Mouse (Mus musculus) midbrain, embryonic 13.5 days (tissue): ENCODE results near the gene A230050P20Rik. TPM values are rescaled to one million over a fixed set of nuclear protein-coding genes. Genes with fewer than 3 reads are reported as not detected.

Experiments used
- ATAC-seq: fragments of 200-750 bp; cut with Nextera tagmentation; 2 replicates; pipeline ENCODE4 v1.8.0; 2017; ENCODE audit warnings: mild to moderate bottlenecking, moderate TSS enrichment, moderate library complexity
- H3K27ac ChIP-seq: fragments of 300-500 bp; sonication (generic); 2 replicates; pipeline ENCODE4 v1.5.1; 2015; ENCODE audit warnings: inconsistent platforms, mild to moderate bottlenecking, moderate library complexity
- H3K27me3 ChIP-seq: fragments of 300-500 bp; sonication (generic); 2 replicates; pipeline ENCODE4 v1.6.1; 2015; ENCODE audit warnings: mild to moderate bottlenecking, inconsistent platforms
- H3K36me3 ChIP-seq: fragments of 300-500 bp; sonication (generic); 2 replicates; pipeline ENCODE4 v1.6.1; 2015; ENCODE audit warnings: mild to moderate bottlenecking, inconsistent platforms
- H3K4me1 ChIP-seq: fragments of 300-500 bp; sonication (generic); replicated peaks from 2 replicates; pipeline ENCODE4 v1.6.1; 2015; ENCODE audit warnings: inconsistent platforms
- H3K4me2 ChIP-seq: fragments of 300-500 bp; sonication (generic); replicated peaks from 2 replicates; pipeline ENCODE4 v1.6.1; 2015; ENCODE audit warnings: moderate library complexity, mild to moderate bottlenecking, inconsistent platforms
- H3K4me3 ChIP-seq: fragments of 300-500 bp; sonication (generic); replicated peaks from 2 replicates; pipeline ENCODE4 v1.5.1; 2015; ENCODE audit warnings: mild to moderate bottlenecking, inconsistent platforms
- H3K9ac ChIP-seq: fragments of 300-500 bp; sonication (generic); replicated peaks from 2 replicates; pipeline ENCODE4 v1.6.1; 2015; ENCODE audit warnings: mild to moderate bottlenecking, inconsistent platforms
- H3K9me3 ChIP-seq: fragments of 300-500 bp; sonication (generic); 2 replicates; pipeline ENCODE4 v1.6.1; 2016; ENCODE audit warnings: mild to moderate bottlenecking, inconsistent platforms
- WGBS: fragments of 180-500 bp; shearing (Covaris S2); methylation state at CpG from one replicate; pipeline ENCODE4 v1.1.7; 2015; 5-methylcytosine and 5-hydroxymethylcytosine counted together
- polyA plus RNA-seq: library from polyadenylated mRNA; unstranded; fragments of >200 nt; fragmentation: Nextera tagmentation; extraction: Ambion mirVana; gene quantifications from 2 replicates; pipeline ENCODE4 v1.2.1, GENCODE M21; 2015

The A230050P20Rik gene
- polyA plus RNA-seq, 1 experiment from 2014 or later: 0.94 TPM

DNA sequence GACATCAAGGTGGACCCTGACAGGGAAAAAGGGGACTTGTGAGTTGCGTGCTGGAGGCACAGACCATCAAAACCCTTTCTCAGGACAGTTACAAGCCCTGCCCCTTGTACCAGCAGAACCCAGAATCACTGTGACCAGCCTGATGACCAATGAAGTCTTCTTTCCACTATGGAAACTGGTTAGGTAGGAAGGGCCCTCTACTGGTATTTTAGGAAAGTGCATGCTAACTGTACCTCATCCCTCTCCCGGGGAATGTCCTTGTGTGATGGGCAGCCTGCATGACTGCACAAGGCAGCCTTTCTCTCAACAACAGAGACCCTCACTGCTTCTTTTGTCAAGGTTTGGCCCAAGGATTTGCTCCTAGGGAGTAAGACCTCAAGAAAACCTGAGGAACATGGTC is 25.8 kb upstream of the A230050P20Rik start:
- 31% methylated on average over 2 of the region's 2 CpGs for WGBS
- 0 out of 2 replicates have a peak, but pooled peaks have one; percentile 30 for ATAC-seq
- Histone ChIP-seq H3K9ac (no peak overlapping the region), H3K4me2 (no peak overlapping the region), H3K27me3 (0 out of 2 replicates have a peak, but pooled peaks cover 3% of the 10 kb centered on the region), H3K4me3 (no peak overlapping the region), H3K9me3 (no peaks in the 10 kb centered on the region), H3K36me3 (no peaks in the 10 kb centered on the region), H3K27ac (no peak overlapping the region), H3K4me1 (no peaks in the 10 kb centered on the region)

DNA sequence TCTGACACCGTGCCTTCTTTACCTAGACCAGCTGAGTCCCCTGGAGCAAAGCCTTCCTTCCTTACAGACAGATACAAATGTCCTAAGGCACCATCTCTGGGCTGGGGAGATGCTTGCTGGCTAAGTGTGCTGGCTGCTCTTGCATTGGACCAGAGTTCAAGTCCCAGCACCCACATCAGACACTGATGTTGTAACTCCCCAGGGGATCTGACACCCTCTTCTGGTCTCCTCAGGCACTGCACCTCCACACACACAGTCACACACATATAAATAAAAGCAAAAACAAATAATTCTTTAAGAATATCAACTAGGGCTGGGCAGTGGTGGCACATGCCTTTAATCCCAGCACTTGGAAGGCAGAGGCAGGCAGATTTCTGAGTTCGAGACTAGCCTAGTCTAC is 18.3 kb upstream of the A230050P20Rik start:
- no peak overlapping the region for H3K4me3 ChIP-seq
- H3K4me2 ChIP-seq: no peak overlapping the region
- 97% methylated on average over 2 of the region's 2 CpGs for WGBS
- H3K4me1 ChIP-seq: no peaks in the 10 kb centered on the region
- H3K36me3 ChIP-seq: no peaks in the 10 kb centered on the region
- H3K9me3 ChIP-seq: no peaks in the 10 kb centered on the region
- no peak overlapping the region for H3K9ac ChIP-seq
- no peak for ATAC-seq
- peaks cover 8% of the 10 kb centered on the region; the same call in 1 of the 2 replicates for H3K27me3 ChIP-seq
- H3K27ac ChIP-seq: no peak overlapping the region

GRCm38 (mm10) chr9:20857131-20857530 is 11.3 kb upstream of the A230050P20Rik start:
- WGBS: 15% methylated on average over 6 of the region's 6 CpGs
- H3K4me1 ChIP-seq: no peaks in the 10 kb centered on the region
- H3K4me2 ChIP-seq: no peak overlapping the region
- H3K4me3 ChIP-seq: no peak overlapping the region
- ATAC-seq: no peak
- H3K9me3 ChIP-seq: no peaks in the 10 kb centered on the region
- no peak overlapping the region for H3K9ac ChIP-seq
- no peaks in the 10 kb centered on the region for H3K36me3 ChIP-seq
- no peak overlapping the region for H3K27ac ChIP-seq
- H3K27me3 ChIP-seq: peaks cover 11% of the 10 kb centered on the region; the same call in 1 of the 2 replicates

DNA sequence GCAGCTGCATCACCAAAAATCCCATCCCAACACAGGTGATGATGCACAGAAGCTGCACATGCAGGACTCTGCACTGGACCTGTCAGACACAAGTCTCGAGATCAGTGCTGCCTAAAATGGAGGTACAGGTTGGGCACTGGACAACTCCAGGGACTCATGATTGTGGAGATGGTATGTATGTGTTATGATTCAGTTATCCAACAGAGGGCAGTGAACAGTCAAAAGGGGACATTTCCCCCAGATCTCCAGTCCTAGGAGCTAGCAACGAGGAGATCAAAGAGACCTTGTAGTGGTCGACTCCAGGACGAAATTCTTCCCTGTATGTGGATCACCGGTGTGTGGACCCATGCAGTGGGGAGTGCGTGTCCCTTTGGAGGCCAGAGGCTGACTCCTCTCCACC is 8.5 kb upstream of the A230050P20Rik start:
- Histone ChIP-seq H3K9ac (no peak overlapping the region), H3K4me1 (no peaks in the 10 kb centered on the region), H3K27me3 (peaks cover 5% of the 10 kb centered on the region; the same call in 1 of the 2 replicates), H3K4me3 (no peak overlapping the region), H3K36me3 (no peaks in the 10 kb centered on the region), H3K27ac (no peak overlapping the region), H3K4me2 (no peak overlapping the region), H3K9me3 (no peaks in the 10 kb centered on the region)
- WGBS: 62% methylated on average over 6 of the region's 6 CpGs
- ATAC-seq: no peak

DNA sequence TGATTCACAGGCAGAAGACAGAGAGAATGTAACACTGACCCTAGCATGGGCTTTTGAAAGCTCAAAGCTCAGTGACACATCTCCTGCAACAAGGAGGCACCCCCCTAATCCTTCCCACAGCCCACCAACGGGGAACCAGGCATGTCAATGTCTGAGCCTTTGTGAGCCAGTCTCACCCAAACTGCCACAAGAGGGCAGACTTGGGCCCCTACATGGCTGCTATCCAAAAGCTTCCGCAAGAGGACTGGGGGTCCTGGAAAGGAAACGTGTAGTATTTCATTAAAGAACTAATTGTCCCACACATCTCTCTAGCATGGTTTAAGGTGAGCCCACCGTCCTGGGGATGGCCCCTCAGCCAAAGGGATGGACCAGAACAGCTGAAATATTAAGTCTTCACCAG is 6.6 kb upstream of the A230050P20Rik start:
- no peak overlapping the region for H3K4me2 ChIP-seq
- 9% methylated on average over 4 of the region's 4 CpGs for WGBS
- H3K4me1 ChIP-seq: no peaks in the 10 kb centered on the region
- peaks cover 6% of the 10 kb centered on the region for H3K27me3 ChIP-seq
- no peak overlapping the region for H3K27ac ChIP-seq
- ATAC-seq: no peak
- H3K36me3 ChIP-seq: no peaks in the 10 kb centered on the region
- no peaks in the 10 kb centered on the region for H3K9me3 ChIP-seq
- no peak overlapping the region for H3K9ac ChIP-seq
- H3K4me3 ChIP-seq: no peak overlapping the region

GRCm38 (mm10) chr9:20862225-20862624 is 6.2 kb upstream of the A230050P20Rik start:
- no peak for ATAC-seq
- WGBS: 59% methylated on average over 4 of the region's 4 CpGs
- H3K4me1 ChIP-seq: no peaks in the 10 kb centered on the region
- no peaks in the 10 kb centered on the region for H3K9me3 ChIP-seq
- H3K27me3 ChIP-seq: peaks cover 10% of the 10 kb centered on the region
- H3K27ac ChIP-seq: no peak overlapping the region
- no peak overlapping the region for H3K4me3 ChIP-seq
- H3K4me2 ChIP-seq: no peak overlapping the region
- no peaks in the 10 kb centered on the region for H3K36me3 ChIP-seq
- H3K9ac ChIP-seq: no peak overlapping the region

DNA sequence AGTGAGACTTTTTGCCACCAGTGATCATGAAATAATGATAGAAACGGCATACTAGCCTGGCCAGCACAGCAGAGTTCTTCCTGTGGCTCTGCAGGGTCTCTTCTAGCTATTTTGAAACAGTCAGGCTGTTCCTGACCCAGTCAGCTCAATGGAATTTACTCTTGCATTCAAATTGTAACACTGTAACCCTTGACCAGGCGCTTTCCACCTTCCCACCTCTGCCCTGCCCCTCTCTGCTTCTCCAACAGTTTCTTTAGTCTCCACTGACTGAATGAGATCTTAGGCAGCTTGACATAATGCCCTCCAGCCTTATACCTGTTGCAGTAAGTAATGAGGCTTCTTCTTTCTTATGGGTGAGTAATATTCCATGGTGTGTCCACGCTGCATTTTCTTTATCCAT is 1.6 kb upstream of the A230050P20Rik start:
- H3K4me3 ChIP-seq: no peak overlapping the region
- no peak overlapping the region for H3K9ac ChIP-seq
- peaks cover 51% of the 10 kb centered on the region for H3K27me3 ChIP-seq
- no peaks in the 10 kb centered on the region for H3K9me3 ChIP-seq
- no peak overlapping the region for H3K4me2 ChIP-seq
- ATAC-seq: no peak
- no peaks in the 10 kb centered on the region for H3K36me3 ChIP-seq
- no peak overlapping the region for H3K27ac ChIP-seq
- H3K4me1 ChIP-seq: no peaks in the 10 kb centered on the region; the same call in 1 of the 2 replicates
- 63% methylated on average over 3 of the region's 3 CpGs for WGBS

DNA sequence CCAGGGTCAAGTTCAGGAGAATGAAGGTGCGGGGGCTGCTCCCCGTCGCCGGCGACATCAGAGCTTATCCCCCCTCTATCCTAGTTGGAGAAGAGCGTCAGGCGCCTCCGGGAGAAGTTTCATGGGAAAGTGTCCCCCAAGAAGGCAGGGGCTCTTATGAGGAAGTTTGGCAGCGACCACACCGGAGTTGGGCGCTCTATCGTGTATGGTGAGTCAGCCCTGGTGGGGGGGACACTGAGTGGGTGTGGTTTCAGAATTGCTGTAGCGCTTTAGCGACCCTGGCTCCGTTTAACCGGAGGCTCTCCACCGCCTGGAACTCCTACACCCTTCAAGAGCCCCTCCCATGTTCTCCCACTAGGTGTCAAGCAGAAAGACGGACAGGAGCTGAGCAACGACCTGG is 804 bp downstream of the A230050P20Rik start:
- H3K9ac ChIP-seq: no peak overlapping the region
- 6% methylated on average over 19 of the region's 19 CpGs for WGBS

GRCm38 (mm10) chr9:20870211-20871173 is 2.0 kb downstream of the A230050P20Rik start:
- H3K9me3 ChIP-seq: no peaks in the 10 kb centered on the region
- peaks cover 51% of the 10 kb centered on the region for H3K27me3 ChIP-seq
- H3K27ac ChIP-seq: no peak overlapping the region
- H3K36me3 ChIP-seq: no peaks in the 10 kb centered on the region
- H3K4me1 ChIP-seq: no peaks in the 10 kb centered on the region; the same call in 1 of the 2 replicates
- ATAC-seq: no peak
- 77% methylated on average over 12 of the region's 12 CpGs for whole genome bisulfite sequencing
- H3K4me3 ChIP-seq: no peak overlapping the region
- H3K9ac ChIP-seq: no peak overlapping the region
- no peak overlapping the region for H3K4me2 ChIP-seq

More for the DNA sequence above, 804 bp downstream of the A230050P20Rik start:
- ATAC-seq: no peak
- H3K4me3 ChIP-seq: no peak overlapping the region
- H3K9me3 ChIP-seq: no peaks in the 10 kb centered on the region
- peaks cover 51% of the 10 kb centered on the region for H3K27me3 ChIP-seq
- no peak overlapping the region for H3K27ac ChIP-seq
- no peaks in the 10 kb centered on the region; the same call in 1 of the 2 replicates for H3K4me1 ChIP-seq
- peak overlapping the region; percentile 35; the same call in 1 of the 2 replicates for H3K4me2 ChIP-seq
- H3K36me3 ChIP-seq: no peaks in the 10 kb centered on the region

GRCm38 (mm10) chr9:20872991-20873390 is 4.5 kb downstream of the A230050P20Rik start:
- no peak overlapping the region for H3K27ac ChIP-seq
- 95% methylated on average over 10 of the region's 10 CpGs for WGBS

DNA sequence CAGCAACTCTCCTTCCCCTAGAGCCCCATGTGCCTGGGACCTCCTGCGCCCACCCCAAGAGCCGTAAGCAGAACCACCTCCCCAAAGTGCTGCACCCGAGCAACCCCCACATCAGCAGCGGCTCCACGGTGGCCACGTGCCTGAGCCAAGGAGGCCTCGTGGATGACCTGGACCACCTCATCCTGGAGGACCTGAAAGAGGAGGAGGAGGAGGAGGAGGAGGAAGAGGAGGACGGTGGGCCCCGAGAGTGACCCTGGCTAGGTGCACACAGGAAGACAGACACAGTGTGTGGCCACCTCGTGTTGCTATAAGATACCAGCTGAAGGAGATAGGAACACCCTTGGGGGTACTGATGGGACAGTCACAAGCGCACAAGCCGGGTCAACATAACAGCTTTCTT is 5.1 kb downstream of the A230050P20Rik start:
- H3K9ac ChIP-seq: no peak overlapping the region
- peaks cover 5% of the 10 kb centered on the region for H3K4me1 ChIP-seq
- no peaks in the 10 kb centered on the region for H3K36me3 ChIP-seq
- no peak for ATAC-seq
- WGBS: 89% methylated on average over 12 of the region's 12 CpGs
- H3K4me2 ChIP-seq: no peak overlapping the region
- H3K9me3 ChIP-seq: no peaks in the 10 kb centered on the region
- no peak overlapping the region for H3K4me3 ChIP-seq
- peaks cover 28% of the 10 kb centered on the region for H3K27me3 ChIP-seq
- H3K27ac ChIP-seq: no peak overlapping the region

More at GRCm38 (mm10) chr9:20872991-20873390, 4.5 kb downstream of the A230050P20Rik start:
- Histone ChIP-seq H3K4me2 (no peak overlapping the region), H3K27me3 (peaks cover 33% of the 10 kb centered on the region), H3K9me3 (no peaks in the 10 kb centered on the region), H3K9ac (no peak overlapping the region), H3K4me3 (no peak overlapping the region), H3K4me1 (peaks cover 5% of the 10 kb centered on the region), H3K36me3 (no peaks in the 10 kb centered on the region)
- no peak for ATAC-seq

- Histone ChIP-seq H3K4me1 (peaks cover 8% of the 10 kb centered on the region), H3K4me3 (no peak overlapping the region), H3K9me3 (no peaks in the 10 kb centered on the region), H3K27ac (no peak overlapping the region), H3K9ac (0 out of 2 replicates have a peak overlapping the region, but pooled peaks have one; percentile 23), H3K36me3 (no peaks in the 10 kb centered on the region), H3K4me2 (no peak overlapping the region), H3K27me3 (peaks cover 11% of the 10 kb centered on the region)
- no peak for ATAC-seq
- WGBS: 67% methylated on average over 23 of the region's 23 CpGs
Measured at GRCm38 (mm10) chr9:20875021-20875790, 6.8 kb downstream of the A230050P20Rik start.
